Mouse (Mus musculus) ES-E14 (cell line): Measurements from ENCODE around the gene Zfp119b. TPM values are rescaled to one million over a fixed set of nuclear protein-coding genes. Genes with fewer than 3 reads are reported as not detected.
A peak's percentile ranks its signal among the peaks of the same experiment; 100 is the strongest.
"Not testable (repeated sequence)": the region's sequence is repeated elsewhere in the genome, so short reads cannot be mapped to it uniquely, and the experiment has no call there.

Experiments used
- DNase-seq: peaks from one replicate; pipeline ENCODE4 v3.0.0-alpha.2; 2013; ENCODE audit warnings: low read depth, low spot score
- H3K27ac ChIP-seq: 2 replicates; pipeline ENCODE4 v1.5.1; 2012; ENCODE audit warnings: low read depth, mild to moderate bottlenecking, low read length, moderate library complexity, mixed read lengths; ENCODE audit not compliant: poor library complexity, insufficient read depth, severe bottlenecking
- H3K36me3 ChIP-seq: 2 replicates; pipeline ENCODE4 v1.6.1; 2012; ENCODE audit warnings: mild to moderate bottlenecking, low read length, moderate library complexity, mixed read lengths; ENCODE audit not compliant: control insufficient read depth, poor library complexity, insufficient read depth, severe bottlenecking
- H3K4me1 ChIP-seq, 2 experiments: fragments of 150-350 bp in 1 of 2; sonication (generic) in 1 of 2; 2 replicates each; pipeline ENCODE4 v1.6.1; 2012; ENCODE audit warnings: low read length in 2 of 2, mild to moderate bottlenecking in 1 of 2, mixed read lengths in 1 of 2; ENCODE audit not compliant: control insufficient read depth in 2 of 2, insufficient read depth in 2 of 2, poor library complexity in 1 of 2
- H3K4me3 ChIP-seq, 2 experiments: fragments of 150-350 bp in 1 of 2; sonication (generic) in 1 of 2; 2 replicates each; pipeline ENCODE4 v1.5.1; 2012; ENCODE audit warnings: low read length in 2 of 2, low read depth in 1 of 2, mild to moderate bottlenecking in 1 of 2, mixed read lengths in 1 of 2; ENCODE audit not compliant: insufficient read depth in 1 of 2, poor library complexity in 1 of 2, severe bottlenecking in 1 of 2
- H3K9ac ChIP-seq: 2 replicates; pipeline ENCODE4 v1.6.1; 2012; ENCODE audit warnings: low read depth, mild to moderate bottlenecking, low read length, mixed read lengths; ENCODE audit not compliant: poor library complexity, insufficient read depth, severe bottlenecking
- H3K9me3 ChIP-seq: fragments of 150-350 bp; sonication (generic); 2 replicates; pipeline ENCODE4 v1.6.1; 2012; ENCODE audit warnings: low read depth, mild to moderate bottlenecking, low read length; ENCODE audit not compliant: control insufficient read depth, insufficient read depth
- CHD2 ChIP-seq: IDR thresholded peaks from 2 replicates; pipeline ENCODE4 v1.6.1; 2014; ENCODE audit warnings: mild to moderate bottlenecking, low read depth, low read length, inconsistent platforms
- HCFC1 ChIP-seq: IDR thresholded peaks from 2 replicates; pipeline ENCODE4 v1.6.1; 2012; ENCODE audit warnings: low read length, inconsistent platforms, borderline replicate concordance; ENCODE audit not compliant: insufficient read depth
- MAFK ChIP-seq: IDR thresholded peaks from 2 replicates; pipeline ENCODE4 v1.6.1; 2014; ENCODE audit warnings: mild to moderate bottlenecking, low read depth, low read length, inconsistent platforms; ENCODE audit not compliant: insufficient read depth
- ZC3H11A ChIP-seq: IDR thresholded peaks from 2 replicates; pipeline ENCODE4 v1.6.1; 2012; ENCODE audit warnings: low read depth, mild to moderate bottlenecking, inconsistent platforms, low read length, borderline replicate concordance
- ZNF384 ChIP-seq: IDR thresholded peaks from 2 replicates; pipeline ENCODE4 v1.6.1; 2012; ENCODE audit warnings: low read depth, low read length, inconsistent platforms
- in situ Hi-C, 2 experiments: fragments of 600-800 bp; cut with MboI; formaldehyde crosslinking; loops; one replicate each; pipeline ENCODE4 v1.15.1; 2025; ENCODE audit warnings: low sequenced_read_pairs in 2 of 2, inconsistent platforms in 1 of 2; ENCODE audit not compliant: unreplicated experiment in 2 of 2
- total RNA-seq: library from RNA; depleted of rRNA; stranded (reverse); fragments of 300-350 nt; gene quantifications from 2 replicates; pipeline ENCODE4 v1.2.3, GENCODE M21; 2012

The Zfp119b gene
- total RNA-seq, 1 experiment: 4.6 TPM

DNA sequence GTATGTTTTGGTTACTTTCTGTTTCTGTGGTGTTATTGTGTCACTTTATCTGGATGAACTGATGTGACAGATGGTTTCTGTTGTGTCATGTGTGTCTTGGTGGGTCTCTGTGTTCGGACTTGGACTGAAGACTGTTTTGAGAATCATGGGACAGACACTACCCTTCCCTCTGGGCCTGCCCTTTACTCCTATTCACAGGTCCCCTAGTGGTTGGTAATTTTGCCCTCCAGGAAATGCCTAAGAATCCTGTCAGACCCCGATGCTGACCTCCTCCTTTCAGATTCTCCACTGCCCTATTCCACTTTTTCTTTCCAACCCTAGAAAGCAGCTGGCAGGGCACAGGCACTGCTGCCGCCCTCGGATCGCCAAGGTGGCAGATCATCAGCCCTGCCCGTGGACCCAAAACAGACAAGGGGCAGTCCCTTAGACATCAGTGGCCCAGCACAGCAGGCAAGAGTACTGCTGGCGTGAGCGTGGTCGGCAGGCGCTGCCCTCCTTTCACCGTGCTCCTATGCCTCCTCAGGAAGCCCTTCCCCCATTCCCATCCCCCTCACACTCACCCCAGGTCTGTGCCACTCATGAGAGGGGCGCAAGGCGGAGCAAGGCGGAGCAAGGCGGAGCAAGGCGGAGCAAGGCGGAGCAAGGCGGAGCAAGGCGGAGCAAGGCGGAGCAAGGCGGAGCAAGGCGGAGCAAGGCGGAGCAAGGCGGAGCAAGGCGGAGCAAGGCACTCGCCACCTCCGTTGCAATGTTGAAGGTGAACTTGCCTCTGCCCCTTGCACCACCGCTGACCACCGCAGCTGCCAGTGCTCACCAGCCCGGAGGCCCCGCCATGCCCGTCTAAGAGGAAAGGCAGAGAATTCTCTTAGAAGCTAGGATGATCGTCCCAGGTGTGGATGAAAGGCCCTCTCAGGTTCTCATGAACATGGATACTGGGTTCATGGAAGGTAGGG is 17.5 kb downstream of the Zfp119b start:
- H3K27ac ChIP-seq: peak overlapping the region; percentile 54; the same call in 1 of the 2 replicates
- peaks cover 3% of the 10 kb centered on the region; the same call in 1 of the 2 replicates for H3K9me3 ChIP-seq
- H3K9ac ChIP-seq: peak overlapping the region; percentile 83
- in situ Hi-C loops: no loop called here
- peak; percentile 83 for DNase-seq
- H3K4me3 ChIP-seq: peak overlapping the region; percentile 76 to 82
- no peaks in the 10 kb centered on the region for H3K36me3 ChIP-seq
- no peaks in the 10 kb centered on the region; a peak in 1 of 4 replicates for H3K4me1 ChIP-seq
- no peak for TF ChIP-seq ZNF384
- TF ChIP-seq CHD2: peak; percentile 63

- in situ Hi-C loops: no loop called here
- TF ChIP-seq ZC3H11A (no peak), MAFK (no peak), HCFC1 (no peak), ZNF384 (no peak), CHD2 (no peak)
- no peak for DNase-seq
- Histone ChIP-seq H3K9ac (no peak overlapping the region), H3K36me3 (no peaks in the 10 kb centered on the region), H3K27ac (no peak overlapping the region), H3K9me3 (no peaks in the 10 kb centered on the region), H3K4me1 (no peaks in the 10 kb centered on the region), H3K4me3 (no peak overlapping the region)
These were observed 42.6 kb downstream of the Zfp119b start for GRCm38 (mm10) chr17:55906669-55907068.

GRCm38 (mm10) chr17:55904131-55904530 is 45.2 kb downstream of the Zfp119b start:
- Histone ChIP-seq H3K9me3 (no peaks in the 10 kb centered on the region), H3K4me3 (no peak overlapping the region), H3K9ac (no peak overlapping the region), H3K4me1 (no peaks in the 10 kb centered on the region), H3K27ac (no peak overlapping the region), H3K36me3 (no peaks in the 10 kb centered on the region)
- in situ Hi-C loops: no loop called here
- no peak for DNase-seq
- TF ChIP-seq CHD2: no peak
- no peak for TF ChIP-seq MAFK
- TF ChIP-seq HCFC1: no peak
- TF ChIP-seq ZC3H11A: no peak
- no peak for TF ChIP-seq ZNF384

- H3K4me3 ChIP-seq: no peak overlapping the region
- in situ Hi-C loops: no loop called here
- TF ChIP-seq HCFC1: no peak
- TF ChIP-seq CHD2: no peak
- no peak for TF ChIP-seq ZNF384
- no peak for TF ChIP-seq MAFK
- no peak for TF ChIP-seq ZC3H11A
- no peaks in the 10 kb centered on the region for H3K4me1 ChIP-seq
- H3K27ac ChIP-seq: no peak overlapping the region
- DNase-seq: no peak
- H3K9me3 ChIP-seq: no peaks in the 10 kb centered on the region
- no peaks in the 10 kb centered on the region for H3K36me3 ChIP-seq
- H3K9ac ChIP-seq: no peak overlapping the region
These were observed 45.6 kb downstream of the Zfp119b start for GRCm38 (mm10) chr17:55903687-55904086.

GRCm38 (mm10) chr17:55903087-55903486 is 46.2 kb downstream of the Zfp119b start:
- TF ChIP-seq CHD2 (no peak), ZNF384 (no peak), MAFK (no peak), HCFC1 (no peak), ZC3H11A (no peak)
- H3K9ac ChIP-seq: no peak overlapping the region
- no peaks in the 10 kb centered on the region; the same call in 1 of the 2 replicates for H3K36me3 ChIP-seq
- H3K4me3 ChIP-seq: no peak overlapping the region
- in situ Hi-C loops: no loop called here
- no peak for DNase-seq
- H3K4me1 ChIP-seq: no peaks in the 10 kb centered on the region
- no peaks in the 10 kb centered on the region for H3K9me3 ChIP-seq
- H3K27ac ChIP-seq: no peak overlapping the region

GRCm38 (mm10) chr17:55892406-55892955 is 56.8 kb downstream of the Zfp119b start:
- in situ Hi-C loops, H3K9me3 ChIP-seq, H3K27ac ChIP-seq, DNase-seq, H3K4me1 ChIP-seq, H3K36me3 ChIP-seq: not testable (repeated sequence)
- Histone ChIP-seq H3K9ac (peak overlapping the region; percentile 70), H3K4me3 (peak overlapping the region; percentile 73 to 88)
